Mouse (Mus musculus) ES-E14 (cell line): ENCODE results near the gene Gm38394.

Experiments
- CHD2 ChIP-seq: IDR thresholded peaks from 2 replicates; pipeline ENCODE4 v1.6.1; 2014; ENCODE audit warnings: mild to moderate bottlenecking, low read depth, low read length, inconsistent platforms
- ZC3H11A ChIP-seq: IDR thresholded peaks from 2 replicates; pipeline ENCODE4 v1.6.1; 2012; ENCODE audit warnings: low read depth, mild to moderate bottlenecking, inconsistent platforms, low read length, borderline replicate concordance

DNA sequence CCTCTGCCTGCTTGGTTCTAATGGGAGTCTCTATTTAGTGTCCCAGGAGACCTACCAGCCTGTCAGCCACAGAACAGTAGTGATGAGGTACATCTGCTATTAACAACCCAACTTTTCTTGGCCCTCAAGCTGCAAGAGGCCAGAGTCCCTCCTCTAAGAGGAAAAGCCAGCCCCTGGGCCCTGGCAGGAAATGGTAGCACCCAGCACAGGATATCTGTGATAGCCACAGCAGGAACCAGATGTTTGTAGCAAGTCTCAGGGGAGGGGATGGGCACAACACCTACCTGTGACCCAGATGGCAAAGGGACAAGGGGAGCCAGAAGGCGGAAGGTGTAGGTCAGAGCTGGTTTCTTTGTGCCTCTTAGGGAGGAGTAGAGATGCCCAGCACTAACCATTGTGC, 33.8 kb upstream of the Gm38394 start:
- TF ChIP-seq ZC3H11A (no peak), CHD2 (no peak)
